Mouse (Mus musculus) liver, embryonic 11.5 days (tissue): ENCODE results near the gene 3110082I17Rik. TPM values are rescaled to one million over a fixed set of nuclear protein-coding genes. Genes with fewer than 3 reads are reported as not detected.

Experiments
- ATAC-seq: fragments of 200-750 bp; cut with Nextera tagmentation; replicated peaks from 2 replicates; pipeline ENCODE4 v1.8.0; 2017; ENCODE audit warnings: moderate number of reproducible peaks, mild to moderate bottlenecking, moderate TSS enrichment, moderate library complexity; ENCODE audit not compliant: low FRiP score
- DNase-seq: peaks from one replicate; pipeline ENCODE4 v3.0.0-alpha.2; 2017; ENCODE audit warnings: low spot score
- H3K27ac ChIP-seq: fragments of 300-500 bp; sonication (generic); 2 replicates; pipeline ENCODE4 v1.5.1; 2014; ENCODE audit warnings: mild to moderate bottlenecking, low read depth, low read length, control low read depth
- H3K27me3 ChIP-seq: fragments of 300-500 bp; sonication (generic); replicated peaks from 2 replicates; pipeline ENCODE4 v1.6.1; 2014; ENCODE audit warnings: low read length, mixed read lengths; ENCODE audit not compliant: control insufficient read depth, insufficient read depth
- H3K36me3 ChIP-seq: fragments of 300-500 bp; sonication (generic); 2 replicates; pipeline ENCODE4 v1.6.1; 2014; ENCODE audit warnings: mild to moderate bottlenecking, low read length, moderate library complexity, mixed read lengths; ENCODE audit not compliant: control insufficient read depth, insufficient read depth
- H3K4me1 ChIP-seq: fragments of 300-500 bp; sonication (generic); replicated peaks from 2 replicates; pipeline ENCODE4 v1.6.1; 2014; ENCODE audit warnings: low read length, mixed read lengths; ENCODE audit not compliant: control insufficient read depth, insufficient read depth
- H3K4me2 ChIP-seq: fragments of 300-500 bp; sonication (generic); 2 replicates; pipeline ENCODE4 v1.6.1; 2014; ENCODE audit warnings: mild to moderate bottlenecking, control low read depth, moderate library complexity
- H3K4me3 ChIP-seq: fragments of 300-500 bp; sonication (generic); 2 replicates; pipeline ENCODE4 v1.5.1; 2014; ENCODE audit warnings: low read depth, low read length, control low read depth
- H3K9ac ChIP-seq: fragments of 300-500 bp; sonication (generic); 2 replicates; pipeline ENCODE4 v1.6.1; 2014; ENCODE audit warnings: low read depth, low read length, control low read depth
- H3K9me3 ChIP-seq: fragments of 300-500 bp; sonication (generic); 2 replicates; pipeline ENCODE4 v1.6.1; 2016; ENCODE audit warnings: low read length, inconsistent platforms, mixed read lengths; ENCODE audit not compliant: control insufficient read depth
- WGBS: fragments of 180-500 bp; shearing (Covaris S2); extraction: QIAGEN DNeasy Blood & Tissue Kit; methylation state at CpG from one replicate; pipeline ENCODE4 v1.1.7; 2014; 5-methylcytosine and 5-hydroxymethylcytosine counted together
- polyA plus RNA-seq: library from polyadenylated mRNA; unstranded; fragments of >200 nt; fragmentation: Nextera tagmentation; extraction: Ambion mirVana; gene quantifications from 2 replicates; pipeline ENCODE4 v1.2.1, GENCODE M21; 2014

3110082I17Rik gene
- polyA plus RNA-seq, 1 experiment from 2014 or later: 49.4 TPM

DNA sequence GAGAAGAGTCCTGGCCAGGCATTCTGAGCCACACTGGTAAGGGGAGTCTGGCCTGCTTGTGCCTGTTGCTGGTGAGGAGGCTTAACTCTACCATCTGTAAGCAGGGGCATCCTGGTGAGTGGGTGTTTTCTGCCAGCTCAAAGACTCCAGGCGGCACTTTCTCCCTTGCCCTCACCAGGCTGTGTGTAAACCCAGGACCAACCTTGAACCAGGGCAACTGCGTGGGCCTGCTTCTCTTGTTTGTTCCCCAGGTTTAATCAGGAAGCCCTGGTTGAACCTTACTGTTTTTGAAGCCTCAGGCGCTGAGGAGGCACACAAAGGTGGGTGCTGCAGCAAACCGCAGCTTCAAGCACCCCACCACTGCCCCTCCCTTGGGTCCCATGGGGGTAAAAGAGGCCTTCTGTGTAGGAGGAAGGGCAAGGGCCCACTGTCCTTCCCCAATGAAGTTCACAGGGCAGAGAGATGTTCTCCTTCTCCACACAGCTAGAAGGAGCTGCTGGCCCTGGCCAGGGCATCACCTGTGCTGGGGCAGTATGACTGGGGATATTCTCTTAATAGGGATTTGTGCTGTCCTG lies 92.4 kb downstream of the 3110082I17Rik start:
- 86% methylated on average over 4 of the region's 4 CpGs for WGBS
- Histone ChIP-seq H3K27ac (peak overlapping the region; percentile 39), H3K9ac (0 out of 2 replicates have a peak overlapping the region, but pooled peaks have one; percentile 8)

DNA sequence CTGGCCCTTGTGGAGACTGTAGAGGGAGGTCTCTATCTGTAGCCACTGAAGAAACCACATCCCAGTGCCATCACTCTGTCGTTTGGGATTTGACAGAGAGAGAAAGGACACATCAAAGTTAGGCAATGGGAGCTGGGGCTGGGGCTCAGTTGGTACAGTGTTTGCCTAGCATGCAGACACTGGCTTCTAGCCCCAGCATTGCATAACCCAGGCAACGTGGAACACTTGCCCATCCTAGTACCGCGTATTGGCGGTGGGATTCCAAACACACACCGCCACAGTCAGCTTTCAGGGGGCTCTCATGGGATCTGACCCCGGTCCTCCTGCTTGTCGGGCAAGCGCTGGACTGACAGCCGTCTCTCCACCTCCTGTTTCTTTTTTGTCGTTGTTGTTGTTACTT lies 93.8 kb downstream of the 3110082I17Rik start:
- no peaks in the 10 kb centered on the region for H3K9me3 ChIP-seq
- WGBS: 70% methylated on average over 11 of the region's 11 CpGs
- H3K4me3 ChIP-seq: no peak overlapping the region
- H3K27me3 ChIP-seq: no peaks in the 10 kb centered on the region
- peaks cover 64% of the 10 kb centered on the region for H3K4me1 ChIP-seq
- DNase-seq: no peak
- no peak overlapping the region for H3K4me2 ChIP-seq
- peak overlapping the region; percentile 66 for H3K27ac ChIP-seq
- ATAC-seq: no peak
- no peaks in the 10 kb centered on the region for H3K36me3 ChIP-seq
- no peak overlapping the region; the same call in 1 of the 2 replicates for H3K9ac ChIP-seq

More for the DNA sequence above, 92.4 kb downstream of the 3110082I17Rik start:
- Histone ChIP-seq H3K9me3 (no peaks in the 10 kb centered on the region), H3K36me3 (no peaks in the 10 kb centered on the region), H3K27me3 (no peaks in the 10 kb centered on the region), H3K4me3 (no peak overlapping the region), H3K4me1 (peaks cover 76% of the 10 kb centered on the region), H3K4me2 (no peak overlapping the region)
- ATAC-seq (no peak), DNase-seq (no peak)

DNA sequence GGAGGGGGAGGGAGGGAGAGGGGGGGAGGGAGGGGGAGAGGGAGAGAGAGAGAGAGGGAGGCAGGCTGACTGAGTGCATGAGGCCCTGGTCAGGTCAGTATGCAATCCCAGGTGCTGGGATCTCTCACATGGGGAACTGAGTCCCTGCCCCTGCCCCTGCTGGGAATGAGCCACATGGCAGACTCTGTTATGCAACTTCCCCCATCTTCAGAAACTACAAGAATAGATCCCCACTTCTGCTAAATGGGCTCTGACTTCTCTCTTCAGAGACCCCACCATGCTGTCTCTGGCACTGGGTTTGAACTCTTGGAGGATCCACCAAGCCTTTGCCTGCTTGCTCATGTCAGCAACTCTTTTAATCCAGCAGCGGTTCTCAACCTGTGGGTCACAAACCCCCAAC lies 94.5 kb downstream of the 3110082I17Rik start:
- H3K27me3 ChIP-seq: no peaks in the 10 kb centered on the region
- H3K9me3 ChIP-seq: no peaks in the 10 kb centered on the region
- peak overlapping the region; percentile 66 for H3K27ac ChIP-seq
- H3K4me1 ChIP-seq: peaks cover 58% of the 10 kb centered on the region
- H3K9ac ChIP-seq: no peak overlapping the region
- H3K4me2 ChIP-seq: no peak overlapping the region
- H3K4me3 ChIP-seq: no peak overlapping the region
- ATAC-seq (no peak), DNase-seq (no peak)
- 46% methylated on average over 1 of the region's 1 CpGs for WGBS
- H3K36me3 ChIP-seq: no peaks in the 10 kb centered on the region

DNA sequence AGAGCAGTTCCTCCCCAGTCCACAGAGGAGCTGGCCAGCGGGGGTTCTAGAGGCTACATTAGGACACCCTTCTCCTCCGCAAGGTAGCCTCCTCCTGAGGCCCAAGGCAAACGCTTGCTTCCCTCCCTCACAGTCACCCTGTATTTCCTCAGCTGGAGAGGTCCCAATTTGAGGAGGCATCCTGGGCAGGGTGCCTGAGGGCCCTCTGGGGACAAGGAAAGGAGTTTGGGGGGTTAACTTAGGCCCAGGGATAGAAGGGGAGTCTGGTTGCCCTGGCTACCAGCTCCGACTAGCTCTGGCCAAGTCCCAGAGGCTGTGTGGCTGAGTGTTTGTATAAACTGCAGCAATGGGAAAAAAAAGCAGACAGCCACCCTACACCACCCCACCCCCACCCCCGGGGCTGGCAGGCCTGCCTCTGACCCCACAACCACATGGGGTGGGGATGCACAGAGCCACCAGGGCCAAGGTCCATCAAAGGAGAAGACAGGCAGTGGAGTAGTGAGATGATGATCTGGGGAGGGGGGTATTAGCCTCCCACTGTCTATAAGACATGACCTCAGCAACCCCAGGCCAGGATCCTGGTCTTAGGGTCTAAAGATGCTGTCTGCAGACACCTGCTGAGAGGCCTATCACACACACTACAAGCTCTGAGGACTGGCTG lies 95.3 kb downstream of the 3110082I17Rik start:
- peak; percentile 21; the same call in 1 of the 2 replicates for ATAC-seq

DNA sequence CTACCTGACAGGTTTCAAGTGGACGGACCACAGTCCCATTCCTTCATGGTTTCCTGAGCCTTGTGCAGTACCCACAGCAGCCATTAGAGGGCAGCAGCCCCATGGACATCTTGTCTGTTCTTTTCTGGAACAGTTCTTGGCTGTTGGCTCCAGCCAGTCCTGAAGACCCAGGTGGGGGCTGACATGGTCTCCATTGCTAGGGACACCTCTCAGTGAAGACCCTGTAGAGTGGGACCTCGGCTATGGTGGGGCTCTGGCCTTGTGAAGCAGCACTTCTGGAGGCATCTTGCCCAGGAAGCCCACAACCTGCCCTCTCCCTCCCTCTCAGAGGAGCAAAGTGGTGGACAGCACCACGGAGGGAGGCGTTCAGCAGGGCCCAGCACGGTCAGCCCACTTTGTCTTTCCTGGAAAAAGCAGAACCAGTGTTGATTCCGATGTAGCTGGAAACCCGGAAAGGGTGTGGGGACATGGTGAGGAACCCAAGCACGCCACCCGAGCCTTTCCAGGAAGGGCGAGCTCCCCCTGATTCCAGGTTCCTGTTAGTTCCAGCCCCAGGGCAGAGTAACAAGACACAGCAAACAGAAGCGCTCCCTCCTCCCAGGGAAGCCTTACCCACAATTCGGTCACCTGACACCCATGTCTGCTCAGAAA lies 95.9 kb downstream of the 3110082I17Rik start:
- Histone ChIP-seq H3K9ac (0 out of 2 replicates have a peak overlapping the region, but pooled peaks have one; percentile 7), H3K4me2 (peak overlapping the region; percentile 32), H3K4me3 (no peak overlapping the region), H3K27ac (peak overlapping the region; percentile 57), H3K36me3 (no peaks in the 10 kb centered on the region), H3K27me3 (no peaks in the 10 kb centered on the region), H3K9me3 (no peaks in the 10 kb centered on the region), H3K4me1 (peaks cover 43% of the 10 kb centered on the region)
- WGBS: 22% methylated on average over 12 of the region's 12 CpGs
- ATAC-seq: peak; percentile 48
- DNase-seq: peak; percentile 81

More for the DNA sequence above, 95.3 kb downstream of the 3110082I17Rik start:
- no peaks in the 10 kb centered on the region for H3K27me3 ChIP-seq
- 40% methylated on average over 5 of the region's 5 CpGs for WGBS
- no peak for DNase-seq
- H3K4me3 ChIP-seq: no peak overlapping the region
- no peak overlapping the region; the same call in 1 of the 2 replicates for H3K9ac ChIP-seq
- no peaks in the 10 kb centered on the region for H3K9me3 ChIP-seq
- H3K4me1 ChIP-seq: peaks cover 50% of the 10 kb centered on the region
- H3K36me3 ChIP-seq: no peaks in the 10 kb centered on the region
- H3K27ac ChIP-seq: peak overlapping the region; percentile 66
- peak overlapping the region; percentile 32 for H3K4me2 ChIP-seq

DNA sequence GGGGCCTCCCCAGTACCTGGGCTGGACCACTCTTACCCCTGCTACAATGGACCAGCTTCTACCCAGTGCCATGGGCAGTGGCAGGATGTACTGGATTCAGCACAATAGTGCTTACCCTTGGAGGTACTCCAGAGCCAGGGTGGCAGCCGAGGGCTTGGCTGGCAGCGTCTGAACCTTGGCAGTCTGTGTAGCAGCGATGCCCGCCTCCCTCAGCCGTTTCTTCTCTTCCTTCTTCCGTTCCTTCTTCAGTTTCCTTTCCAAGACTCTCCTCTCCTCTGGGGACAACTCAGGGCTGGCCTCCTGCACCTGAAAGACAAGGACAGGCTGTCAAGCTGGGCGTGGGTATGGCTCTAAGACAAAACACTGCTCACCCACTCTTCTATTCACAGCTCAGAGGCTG lies 96.5 kb downstream of the 3110082I17Rik start:
- no peak for DNase-seq
- H3K27me3 ChIP-seq: no peaks in the 10 kb centered on the region
- no peaks in the 10 kb centered on the region for H3K36me3 ChIP-seq
- H3K4me3 ChIP-seq: no peak overlapping the region
- H3K4me1 ChIP-seq: peaks cover 40% of the 10 kb centered on the region
- H3K27ac ChIP-seq: no peak overlapping the region; the same call in 1 of the 2 replicates
- H3K9me3 ChIP-seq: no peaks in the 10 kb centered on the region
- no peak for ATAC-seq
- 58% methylated on average over 7 of the region's 7 CpGs for WGBS
- no peak overlapping the region for H3K9ac ChIP-seq
- no peak overlapping the region for H3K4me2 ChIP-seq

DNA sequence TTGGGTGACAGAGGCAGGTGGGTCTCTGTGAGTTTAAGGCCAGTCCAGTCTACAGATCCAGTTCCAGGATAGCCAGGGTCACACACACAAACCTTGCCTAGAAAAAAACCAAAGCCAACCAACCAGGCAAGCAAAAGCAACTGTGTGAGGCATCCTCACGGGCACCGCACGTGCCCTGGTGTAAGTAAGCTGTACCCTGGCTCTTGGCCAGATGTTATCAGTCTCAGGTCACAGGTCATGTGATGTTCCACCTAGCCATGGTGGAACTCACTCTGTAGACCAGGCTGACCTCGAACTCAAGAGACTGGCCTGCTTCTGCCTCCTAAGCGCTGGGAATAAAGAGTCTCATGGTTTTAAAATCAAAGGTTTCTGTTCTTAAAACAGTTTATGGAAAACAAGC lies 101.1 kb downstream of the 3110082I17Rik start:
- 91% methylated on average over 5 of the region's 5 CpGs for WGBS
- Histone ChIP-seq H3K9me3 (no peaks in the 10 kb centered on the region), H3K27me3 (no peaks in the 10 kb centered on the region), H3K4me3 (no peak overlapping the region), H3K4me2 (no peak overlapping the region), H3K9ac (no peak overlapping the region), H3K27ac (no peak overlapping the region), H3K36me3 (no peaks in the 10 kb centered on the region), H3K4me1 (peaks cover 7% of the 10 kb centered on the region)
- DNase-seq: no peak
- no peak for ATAC-seq

DNA sequence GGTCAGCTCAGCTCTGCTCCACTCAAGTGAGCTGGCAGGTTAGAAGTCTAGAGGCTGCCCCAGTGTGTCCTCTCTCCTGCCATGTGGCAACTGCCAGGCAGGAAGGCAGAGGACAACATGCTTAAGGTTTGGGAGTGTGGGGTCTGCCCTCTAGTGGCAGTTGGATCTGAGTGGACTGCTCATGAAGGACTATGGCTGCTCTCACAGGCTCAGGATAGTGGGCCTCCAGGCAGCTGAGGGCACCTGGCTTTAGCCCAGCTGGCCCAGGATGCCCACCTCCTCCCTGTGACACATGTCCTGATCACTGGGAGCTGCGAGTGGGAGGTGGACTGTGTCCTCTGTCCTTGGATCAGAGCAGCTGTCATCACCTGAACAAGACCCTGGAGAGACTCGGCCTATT lies 101.7 kb downstream of the 3110082I17Rik start:
- no peak for ATAC-seq
- no peak for DNase-seq
- H3K27me3 ChIP-seq: no peaks in the 10 kb centered on the region
- H3K9ac ChIP-seq: no peak overlapping the region
- no peaks in the 10 kb centered on the region for H3K9me3 ChIP-seq
- H3K27ac ChIP-seq: no peak overlapping the region
- H3K36me3 ChIP-seq: no peaks in the 10 kb centered on the region
- 76% methylated on average over 2 of the region's 2 CpGs for WGBS
- H3K4me2 ChIP-seq: no peak overlapping the region
- H3K4me3 ChIP-seq: no peak overlapping the region
- peaks cover 1% of the 10 kb centered on the region; the same call in 1 of the 2 replicates for H3K4me1 ChIP-seq
